Mouse (Mus musculus) common myeloid progenitor, adult 5-6 weeks (primary cell): Measurements from ENCODE around the gene Calb2. TPM values are rescaled to one million over a fixed set of nuclear protein-coding genes. Genes with fewer than 3 reads are reported as not detected.

ENCODE experiments used
- ATAC-seq: replicated peaks from 2 replicates; pipeline ENCODE4 v1.8.0; 2016; ENCODE audit warnings: low read depth, mild to moderate bottlenecking, moderate TSS enrichment, inconsistent platforms; ENCODE audit not compliant: poor library complexity, severe bottlenecking
- total RNA-seq: library from RNA; stranded (forward); fragments of 200-1000, 187-1606 nt; gene quantifications from 2 replicates; pipeline ENCODE4 v1.2.3, GENCODE M21; 2017

The Calb2 gene
- total RNA-seq = not detected in 2 replicates

DNA sequence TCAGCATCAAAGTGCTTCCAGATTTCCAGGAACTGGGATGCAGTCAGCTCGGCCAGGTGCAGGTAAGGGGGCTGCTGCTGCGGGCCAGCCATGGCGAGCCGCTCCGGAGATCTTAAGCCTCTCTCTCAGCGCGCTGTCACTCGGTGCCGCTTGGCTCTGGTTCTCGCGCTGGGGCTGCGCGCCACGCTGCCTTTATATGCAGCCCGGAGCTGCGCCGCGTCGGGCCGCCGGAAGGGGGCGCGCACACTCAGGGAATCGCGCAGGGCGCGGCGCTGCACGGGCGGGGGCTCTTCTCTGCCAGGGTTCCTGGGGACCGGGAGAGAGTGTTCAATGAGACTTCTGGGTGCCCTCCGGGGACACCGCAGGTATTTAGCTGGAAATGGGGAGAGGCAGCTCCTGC, at the start of gene Calb2:
Gene Calb2 (minus strand): TSS at position 165 of the 400 bp plus-strand sequence.
- peak; percentile 60 for ATAC-seq

DNA sequence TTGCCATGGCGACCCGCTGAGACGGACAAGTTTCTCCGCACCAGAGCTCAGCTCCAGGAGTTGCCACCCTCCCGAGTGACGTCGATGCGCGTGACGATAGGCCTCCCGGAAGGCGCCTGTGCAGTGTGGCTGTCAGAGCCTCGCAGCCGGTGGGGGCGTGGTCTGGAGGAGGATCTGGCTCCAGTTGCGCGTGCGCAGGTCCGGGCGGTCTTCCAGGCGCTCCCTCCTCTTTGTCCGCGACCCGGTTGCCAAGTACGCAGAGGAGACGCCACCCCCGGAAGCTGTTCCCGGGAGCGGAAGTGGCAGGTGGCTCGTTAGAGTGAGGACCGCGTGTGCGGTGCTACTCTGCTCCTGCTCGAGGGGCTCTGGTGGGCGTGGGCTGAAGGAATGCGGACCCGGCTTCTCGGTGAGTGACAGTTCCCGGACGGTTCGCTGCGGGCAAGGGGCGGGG, 49.7 kb upstream of the Calb2 start:
- ATAC-seq = peak; percentile 97

DNA sequence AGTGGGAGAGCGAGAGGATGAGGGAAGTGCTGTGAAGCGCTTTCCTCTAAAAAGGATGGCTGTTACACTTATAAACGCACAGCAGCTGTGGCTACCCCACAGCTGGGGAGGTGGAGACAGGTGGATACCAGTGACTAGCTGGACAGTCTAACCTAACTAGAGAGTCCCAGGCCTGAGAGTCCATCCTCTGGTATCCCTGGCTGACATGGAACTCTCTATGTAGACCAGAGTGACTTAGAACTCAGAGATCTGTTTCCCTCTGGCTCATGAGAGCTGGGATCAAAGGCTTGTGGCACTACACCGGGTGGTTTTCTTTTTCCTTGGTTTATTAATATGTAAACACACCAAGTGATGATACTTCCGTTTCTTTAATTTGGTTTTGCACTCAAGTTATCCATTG, 49.2 kb upstream of the Calb2 start:
- no peak for ATAC-seq

DNA sequence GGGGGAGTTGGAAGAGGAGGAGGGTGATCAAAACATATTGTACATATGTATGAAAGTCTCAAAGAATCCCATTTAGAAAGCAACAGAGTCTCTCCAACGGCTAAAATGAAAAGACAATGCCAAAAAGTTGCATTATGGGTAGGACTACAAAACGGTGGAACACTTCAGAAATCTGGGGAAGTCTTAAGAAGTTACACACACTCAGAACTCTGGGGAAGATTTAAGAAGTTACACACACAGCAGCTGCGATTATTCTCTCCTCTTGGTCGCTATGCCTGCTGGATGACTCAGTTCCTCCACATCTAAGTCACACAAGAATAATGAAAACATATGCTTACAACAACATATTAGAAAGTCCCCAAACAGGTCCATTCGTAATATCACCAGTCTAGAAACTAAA, 48.2 kb upstream of the Calb2 start:
- ATAC-seq = no peak

DNA sequence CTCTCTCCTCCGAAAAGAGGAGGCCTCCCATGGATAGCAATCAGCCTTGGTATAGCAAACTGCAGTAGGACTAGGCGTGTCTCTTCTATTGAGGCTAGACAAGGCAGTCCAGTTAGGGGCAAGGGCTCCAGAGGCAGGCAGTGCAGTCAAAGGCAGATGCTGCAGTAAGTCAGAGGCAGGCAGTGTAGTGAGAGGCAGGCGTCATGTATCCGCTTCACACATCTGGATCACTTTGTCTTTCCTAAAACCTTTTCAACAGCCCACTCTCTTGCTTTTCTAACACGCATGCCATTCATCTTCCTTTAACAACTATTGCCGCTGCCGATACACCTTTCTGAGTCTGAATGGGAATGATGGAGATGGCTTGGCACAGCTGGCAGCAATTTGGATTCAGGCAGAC, 47.4 kb upstream of the Calb2 start, which contains the start of gene Cmtr2:
Gene Cmtr2 (plus strand): TSS at position 301 of the 400 bp plus-strand sequence.
- ATAC-seq = no peak

DNA sequence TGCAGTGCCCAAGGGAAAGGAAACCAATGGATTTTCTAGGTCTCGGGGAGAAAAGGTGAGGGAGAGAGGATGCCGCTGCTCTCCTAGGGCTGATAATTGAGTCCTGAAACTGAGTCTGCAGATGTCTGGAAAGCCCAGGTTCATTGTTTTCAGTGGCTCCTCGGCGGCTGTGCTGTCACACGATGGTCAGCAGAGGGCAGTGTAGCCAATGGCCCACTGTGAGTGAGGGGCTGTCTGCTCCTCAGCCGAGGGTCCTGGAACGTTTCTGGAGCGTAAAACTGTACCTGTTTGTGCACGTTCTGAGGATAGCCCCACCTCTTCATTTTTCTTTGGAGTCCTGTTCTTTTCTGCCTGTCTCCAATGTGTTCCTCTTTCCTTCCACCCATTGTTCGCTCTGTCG, 33.8 kb upstream of the Calb2 start:
- ATAC-seq = peak; percentile 42; the same call in 1 of the 2 replicates

DNA sequence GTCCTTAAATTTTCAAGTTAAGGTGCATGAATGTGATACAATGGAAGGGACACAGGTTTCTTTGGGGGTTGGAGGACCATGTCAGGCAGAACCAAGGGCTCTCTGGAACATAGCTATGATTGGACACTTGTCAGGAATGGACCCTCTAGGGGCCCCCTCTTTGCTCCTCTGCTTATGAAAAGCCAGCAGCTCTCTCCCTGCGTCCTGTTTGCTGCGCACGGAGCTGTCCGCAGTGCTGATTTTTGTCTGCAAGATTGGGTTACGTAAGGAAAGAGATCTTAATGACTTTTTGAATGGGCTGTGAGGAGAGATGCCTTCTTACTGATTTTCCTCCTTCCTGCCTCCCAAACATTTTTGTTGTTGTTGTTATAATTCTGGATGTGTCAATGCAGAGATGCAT, 28.7 kb upstream of the Calb2 start:
- peak; percentile 65 for ATAC-seq

DNA sequence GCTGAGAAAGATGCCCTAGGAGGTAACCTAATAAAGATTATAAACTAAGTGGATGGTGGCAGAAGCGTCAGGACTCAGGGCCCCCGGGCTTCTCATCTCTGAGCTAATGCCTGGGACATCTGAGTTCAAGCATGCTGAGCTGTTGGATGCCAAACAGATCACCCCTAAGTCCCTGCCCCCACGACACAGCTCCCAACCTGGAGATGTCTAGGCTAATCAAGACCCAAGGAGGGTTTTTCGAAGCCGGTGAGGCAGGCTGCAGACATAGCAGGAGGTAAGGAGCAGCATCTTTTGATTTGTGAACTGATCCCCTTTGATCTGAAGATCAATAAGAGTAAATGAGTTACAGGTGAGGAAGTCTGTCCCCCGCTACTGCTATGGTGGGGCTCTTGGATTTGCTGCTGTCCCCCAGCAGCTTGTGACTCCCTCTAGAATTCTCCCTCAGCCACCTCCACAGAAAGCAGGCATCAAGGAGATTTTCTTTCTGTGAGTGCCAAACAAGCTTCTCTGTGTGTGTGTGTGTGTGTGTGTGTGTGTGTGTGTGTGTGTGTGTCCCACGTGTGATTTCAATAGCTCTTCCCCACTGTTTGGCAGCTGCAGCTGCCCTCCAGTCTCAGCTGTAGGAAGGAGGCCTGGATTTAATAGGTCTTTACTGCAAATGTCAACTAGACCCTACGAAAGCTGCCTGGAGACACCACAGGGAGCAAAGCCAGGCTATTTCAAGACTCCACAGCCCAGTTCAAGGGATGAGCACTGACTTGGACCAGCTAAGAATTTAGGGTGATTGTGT, 21.1 kb upstream of the Calb2 start:
- no peak for ATAC-seq

DNA sequence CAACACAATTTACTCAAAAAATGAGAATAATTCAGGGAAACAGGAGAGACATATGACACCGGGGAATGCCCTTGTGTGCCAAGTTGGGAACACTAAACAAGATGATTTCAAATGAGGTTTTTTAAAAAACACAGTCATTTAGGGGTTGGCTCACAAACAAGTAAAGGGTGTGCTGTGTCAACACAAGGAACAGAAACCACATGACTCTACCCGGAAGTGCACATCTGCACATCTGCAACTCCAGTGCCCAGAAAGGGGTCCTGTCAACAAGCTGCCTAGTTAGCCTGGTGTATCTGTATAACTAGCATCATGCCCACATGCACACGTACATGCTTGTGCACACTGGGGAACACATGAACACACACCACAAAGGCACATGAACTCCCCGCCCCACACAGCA, 17.5 kb upstream of the Calb2 start:
- ATAC-seq = no peak

DNA sequence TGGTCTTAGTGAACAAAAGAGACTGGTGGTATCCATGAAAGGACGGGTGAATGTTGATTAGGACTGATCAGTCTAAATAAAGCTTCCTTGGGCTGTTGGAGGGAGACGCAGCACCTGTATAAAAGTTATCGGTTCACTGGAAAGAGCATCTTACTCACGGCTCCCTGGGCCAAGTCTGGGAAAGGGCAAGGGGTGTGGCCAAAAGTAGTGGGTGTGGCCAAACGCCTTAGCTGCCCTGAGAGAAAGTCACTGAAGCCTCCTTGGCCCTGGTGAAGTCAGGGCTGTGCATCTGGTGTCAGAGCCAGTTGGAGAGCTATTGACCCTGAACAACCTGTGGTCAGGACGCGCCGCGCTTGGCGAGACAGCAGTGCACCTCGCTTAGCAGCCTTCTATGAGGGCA, 15.7 kb upstream of the Calb2 start:
- no peak for ATAC-seq

DNA sequence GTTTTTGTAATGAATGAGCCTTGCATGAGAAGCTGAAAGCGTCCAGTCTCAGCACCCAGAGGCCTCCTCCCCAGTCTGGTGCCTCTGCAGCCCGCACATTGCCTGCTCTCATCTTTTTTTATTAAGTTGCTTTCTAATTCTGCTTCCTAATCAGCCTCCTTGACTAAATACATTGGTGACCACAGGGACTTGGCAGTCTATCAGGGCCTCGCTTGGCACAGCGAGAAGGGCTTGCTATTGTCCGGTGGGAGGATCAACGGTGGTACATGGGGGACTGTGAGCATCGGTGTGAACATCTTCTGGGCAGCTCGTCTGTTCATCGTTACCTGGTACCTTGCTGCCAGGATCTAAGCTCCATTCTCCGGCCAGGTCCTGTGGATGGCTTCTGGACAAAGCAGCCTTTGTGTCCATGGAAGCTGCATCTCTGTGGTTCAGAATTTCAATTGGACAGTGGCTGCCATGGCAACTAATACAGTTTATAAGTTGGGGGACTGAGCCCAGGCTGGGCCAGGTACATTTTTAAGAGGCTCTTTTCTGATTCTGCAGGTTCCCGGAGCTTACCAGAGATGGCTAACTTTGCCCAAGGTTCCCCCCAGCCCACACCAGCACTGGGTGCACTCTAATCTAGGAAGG, 14.8 kb upstream of the Calb2 start:
- ATAC-seq = no peak

DNA sequence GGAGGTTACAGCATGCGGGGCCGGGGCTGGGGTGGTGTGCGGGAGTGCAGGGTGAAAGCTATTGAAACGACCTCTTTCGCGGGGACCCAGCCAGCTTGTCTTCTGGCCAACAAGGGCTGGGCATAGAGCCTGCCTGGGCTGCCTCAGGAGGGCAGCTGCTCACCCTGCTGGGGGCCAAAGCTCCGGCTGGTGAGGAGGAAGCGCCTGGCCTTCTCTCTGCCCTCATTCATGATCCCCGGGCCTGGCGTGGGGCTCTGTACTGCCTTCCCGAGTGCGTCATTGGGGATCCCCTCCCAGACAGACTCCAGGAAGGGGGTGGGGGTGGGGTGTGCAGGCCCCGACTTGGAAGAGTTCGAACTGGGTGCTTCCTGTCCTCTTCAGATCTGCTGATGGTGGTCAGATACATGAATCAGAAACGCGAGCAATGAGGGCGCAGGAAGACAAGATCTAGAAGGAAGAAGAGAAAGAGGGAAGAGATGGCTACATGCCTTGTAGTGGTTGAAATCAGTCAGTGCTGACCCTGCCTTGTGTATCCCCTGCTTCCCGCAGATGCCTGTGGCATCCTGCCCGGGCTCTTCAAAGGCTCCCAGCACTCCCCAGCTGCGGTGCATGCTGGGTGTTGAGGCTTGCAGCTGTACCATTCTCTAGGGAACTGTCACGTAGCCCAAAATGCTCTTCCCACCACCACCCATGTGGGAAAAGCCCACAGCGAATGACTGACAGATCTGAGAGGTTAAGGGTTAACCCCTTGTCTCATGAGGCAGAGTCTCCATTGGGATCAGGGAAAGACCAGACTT, 9.5 kb upstream of the Calb2 start:
- ATAC-seq = no peak

DNA sequence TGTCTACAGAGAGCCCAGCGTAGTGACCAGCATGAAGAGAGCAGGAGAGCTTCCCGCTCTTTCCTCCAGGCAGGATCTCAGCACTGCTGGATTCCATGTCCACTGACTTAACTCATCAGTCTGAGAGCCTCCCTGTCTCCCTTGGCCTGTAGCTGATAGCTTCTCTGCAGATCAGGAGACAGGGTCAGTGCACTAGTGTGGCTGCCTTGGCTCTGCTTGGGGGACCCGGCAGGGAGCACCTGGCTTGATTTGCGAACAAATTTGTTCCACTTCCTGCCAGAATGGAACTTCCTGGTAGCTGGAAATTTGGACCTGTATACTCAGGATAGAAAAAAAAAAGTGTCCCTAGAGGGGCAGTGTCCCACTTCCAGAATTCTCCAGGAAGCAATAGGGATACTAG, 6.8 kb upstream of the Calb2 start:
- no peak for ATAC-seq

DNA sequence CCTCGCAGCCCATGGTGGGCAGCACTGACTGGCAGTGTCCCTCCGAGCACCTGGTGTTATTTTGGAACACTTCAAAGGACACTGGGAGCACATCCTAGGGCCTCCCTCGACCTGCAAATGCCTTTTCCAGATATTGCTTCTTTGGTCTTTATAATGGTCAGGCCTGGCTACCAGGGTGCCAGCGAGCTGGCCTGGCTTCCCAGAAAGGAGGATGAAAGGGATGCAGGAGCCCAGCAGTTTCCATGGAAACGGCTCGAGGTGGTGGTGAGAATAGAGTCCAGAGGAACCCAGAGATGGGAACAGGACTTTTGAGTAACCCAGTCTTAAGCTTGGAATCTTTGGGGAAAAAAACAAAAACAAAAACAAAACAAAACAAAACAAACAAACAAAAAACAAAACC, 4.2 kb upstream of the Calb2 start:
- no peak for ATAC-seq

DNA sequence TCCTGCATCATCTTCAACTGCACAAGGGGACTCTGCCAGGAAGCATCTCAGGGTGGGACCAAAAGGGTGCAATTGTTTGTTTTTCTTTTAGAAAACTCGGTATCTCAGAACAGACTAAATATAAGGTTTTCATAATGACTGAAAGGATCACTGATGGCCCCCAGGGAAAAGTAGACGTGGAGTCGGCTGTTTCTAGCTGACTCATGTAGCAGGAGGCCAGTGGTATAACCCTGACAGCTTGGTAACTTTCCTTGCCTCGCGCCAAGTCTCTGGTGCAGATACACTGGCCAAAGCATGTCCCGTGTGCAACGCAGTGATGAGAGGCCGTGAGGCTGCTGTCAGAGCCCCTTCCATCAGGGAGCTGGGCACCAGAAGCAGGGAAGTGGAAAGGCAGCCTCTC, 1.7 kb downstream of the Calb2 start:
- no peak for ATAC-seq

DNA sequence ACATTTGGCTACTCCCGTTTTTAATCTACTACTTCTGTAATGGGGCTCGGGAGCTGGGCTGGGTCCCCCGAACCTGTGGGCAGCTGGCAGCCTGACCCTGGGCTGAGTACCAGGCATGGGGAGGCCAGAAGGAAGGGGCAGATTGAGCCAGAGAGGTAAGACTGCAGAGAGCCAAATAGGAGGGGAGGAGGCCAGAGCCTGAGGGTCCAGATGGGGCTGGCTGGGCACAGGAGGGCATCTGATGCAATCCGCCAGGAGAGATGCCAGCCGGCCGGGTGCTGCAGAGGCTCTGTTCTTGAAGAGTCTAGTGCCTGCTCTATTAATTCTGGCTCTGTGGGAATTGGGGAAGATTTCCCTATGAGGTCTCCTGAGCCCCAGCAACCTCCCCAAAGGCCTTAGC, 6.0 kb downstream of the Calb2 start:
- no peak for ATAC-seq

DNA sequence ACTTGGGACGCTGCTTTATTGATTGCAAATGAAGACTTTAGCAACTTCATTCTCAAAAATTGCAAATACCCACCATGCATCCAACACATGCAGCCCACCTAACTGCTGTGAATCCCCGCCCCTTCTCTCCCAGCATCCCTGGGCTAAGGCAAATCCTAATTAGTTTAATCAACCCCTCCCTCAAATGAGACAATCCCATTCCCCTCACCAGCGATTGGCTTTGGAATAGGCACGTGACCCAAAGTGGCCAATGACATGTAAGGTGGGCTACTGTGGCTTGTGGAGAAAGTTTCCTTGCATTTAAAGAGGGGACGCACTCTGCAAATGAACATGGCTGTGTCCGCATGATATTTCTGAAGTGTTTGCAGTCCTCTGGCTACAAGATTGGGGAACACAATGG, 15.1 kb downstream of the Calb2 start:
- no peak for ATAC-seq

DNA sequence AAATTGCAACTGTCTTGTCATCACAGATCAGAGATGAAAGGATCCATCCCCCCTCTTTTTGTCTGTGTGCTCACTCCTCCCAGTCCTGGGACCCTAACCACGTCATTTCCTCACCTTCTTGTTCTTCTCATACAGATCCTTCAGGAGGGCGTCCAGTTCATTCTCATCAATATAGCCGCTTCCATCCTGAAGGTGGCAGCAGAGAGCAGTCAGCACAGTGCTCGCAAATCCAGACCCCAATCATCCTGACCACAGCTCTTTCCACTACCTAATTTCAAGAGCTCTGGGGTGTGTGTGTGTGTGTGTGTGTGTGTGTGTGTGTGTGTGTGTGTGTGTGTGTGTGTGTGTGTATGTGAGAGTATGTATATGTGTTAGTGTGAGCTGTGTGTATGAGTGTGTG, 22.5 kb downstream of the Calb2 start:
- ATAC-seq = peak; percentile 95

DNA sequence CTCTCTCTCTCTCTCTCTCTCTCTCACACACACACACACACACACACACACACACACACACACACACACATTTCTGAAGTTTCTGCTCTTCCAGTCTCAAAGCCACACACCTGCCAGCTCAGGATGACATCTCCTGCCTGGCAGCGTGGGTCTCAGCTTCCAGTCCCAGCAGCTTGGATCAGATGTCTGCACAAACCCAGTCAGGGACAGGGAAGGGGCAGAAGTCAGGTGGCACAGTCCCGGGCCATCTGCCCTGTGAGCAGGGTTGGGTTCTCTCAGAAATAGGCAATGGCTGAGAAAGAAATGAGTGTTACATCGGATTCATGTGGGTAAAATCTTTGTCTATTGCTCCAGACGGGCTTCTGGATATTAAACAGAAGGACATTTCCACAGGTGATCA, 27.2 kb downstream of the Calb2 start:
- ATAC-seq = no peak

DNA sequence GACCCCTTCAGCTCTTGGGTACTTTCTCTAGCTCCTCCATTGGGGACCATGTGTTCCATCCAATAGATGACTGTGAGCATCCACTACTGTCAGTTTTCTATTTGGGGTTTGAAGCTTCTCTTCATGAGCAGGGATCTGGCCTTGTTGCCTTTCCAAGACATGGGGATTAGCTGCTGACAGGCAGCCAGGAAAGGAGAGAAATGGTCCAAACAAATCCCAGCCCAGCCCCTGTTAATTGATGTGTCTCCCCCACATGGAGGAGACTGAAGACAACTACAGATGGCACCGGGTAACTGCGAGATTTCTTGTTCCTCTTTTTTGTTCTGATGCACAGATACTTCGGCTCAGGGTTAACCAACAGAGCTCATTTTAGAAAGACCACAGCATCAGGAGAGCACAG, 27.9 kb downstream of the Calb2 start:
- no peak for ATAC-seq

DNA sequence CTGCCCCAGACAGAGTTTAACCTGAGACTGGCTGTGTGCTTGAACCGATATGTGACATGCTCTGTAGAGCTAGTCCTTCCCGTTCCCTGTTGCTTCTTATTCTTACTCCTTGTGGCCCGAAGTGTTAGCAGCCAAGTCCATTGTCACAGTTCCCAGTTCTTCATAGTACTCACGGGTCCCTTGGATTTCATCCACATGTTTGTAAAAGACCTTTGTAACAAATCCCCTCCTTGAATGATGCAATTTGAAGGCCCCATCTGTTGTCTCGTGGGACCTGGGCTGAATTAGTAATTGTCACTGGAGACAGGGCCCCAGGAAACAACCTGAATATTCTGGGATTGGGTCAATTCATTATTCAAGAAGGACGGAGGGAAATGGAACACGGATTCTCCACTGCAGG, 32.5 kb downstream of the Calb2 start:
- ATAC-seq = no peak
